Mouse (Mus musculus) left cerebral cortex, adult 2 months (tissue): ENCODE results near the gene Sema7a. TPM values are rescaled to one million over a fixed set of nuclear protein-coding genes. Genes with fewer than 3 reads are reported as not detected.

Experiments used
- DNase-seq, 2 experiments: peaks; one replicate each; pipeline ENCODE4 v3.0.0; 2021 to 2022; ENCODE audit warnings: low spot score in 2 of 2, mixed read lengths in 1 of 2; ENCODE audit errors: extremely low spot score in 1 of 2
- H3K27ac ChIP-seq: fragments of 200-600 bp; 2 replicates; pipeline ENCODE4 v1.8.1; 2022
- H3K4me3 ChIP-seq: fragments of 200-600 bp; 2 replicates; pipeline ENCODE4 v1.8.1; 2022
- CTCF ChIP-seq: fragments of 200-600 bp; IDR thresholded peaks from 2 replicates; pipeline ENCODE4 v1.8.1; 2022; ENCODE audit warnings: antibody characterized with exemption, mild to moderate bottlenecking, moderate library complexity
- intact Hi-C: fragments of 180-260 bp; cut with DNase I; formaldehyde crosslinking; loops from one replicate; pipeline ENCODE4 v1.15.1; 2025
- total RNA-seq, 2 experiments: library from RNA; stranded (reverse); gene quantifications; 2 replicates each; pipeline ENCODE4 v1.2.3; 2021

Sema7a gene
- total RNA-seq, 2 experiments from 2014 or later, result 151 to 160 TPM

- intact Hi-C loops, result no loop called here
- no peak for TF ChIP-seq CTCF
- H3K4me3 ChIP-seq, result 0 out of 2 replicates have a peak overlapping the region, but pooled peaks have one; percentile 6
- DNase-seq, result no peak
- H3K27ac ChIP-seq, result peak overlapping the region; percentile 92
These were observed 12.1 kb downstream of the Sema7a start for GRCm38 (mm10) chr9:57951993-57952392.

- no peak overlapping the region for H3K4me3 ChIP-seq
- TF ChIP-seq CTCF, result no peak
- intact Hi-C loops, result no loop called here
- peak in 1 of 2 experiments; percentile 42 for DNase-seq
- H3K27ac ChIP-seq, result peak overlapping the region; percentile 81
These were observed 15.2 kb downstream of the Sema7a start for GRCm38 (mm10) chr9:57954962-57955744.

- TF ChIP-seq CTCF, result no peak
- intact Hi-C loops, result no loop called here
- no peak for DNase-seq
- H3K27ac ChIP-seq, result peak overlapping the region; percentile 81; the same call in 1 of the 2 replicates
- no peak overlapping the region for H3K4me3 ChIP-seq
These were observed 15.9 kb downstream of the Sema7a start for GRCm38 (mm10) chr9:57955764-57956163.

GRCm38 (mm10) chr9:57956196-57956837 lies 16.4 kb downstream of the Sema7a start:
- TF ChIP-seq CTCF, result no peak
- Histone ChIP-seq H3K27ac (peak overlapping the region; percentile 36; the same call in 1 of the 2 replicates), H3K4me3 (no peak overlapping the region)
- no peak for DNase-seq
- intact Hi-C loops, result no loop called here

- TF ChIP-seq CTCF, result no peak
- intact Hi-C loops, result no loop called here
- DNase-seq, result peak in 1 of 2 experiments; percentile 9
- no peak overlapping the region for H3K27ac ChIP-seq
- no peak overlapping the region for H3K4me3 ChIP-seq
These were observed 16.9 kb downstream of the Sema7a start for GRCm38 (mm10) chr9:57956838-57957236.

- no peak for TF ChIP-seq CTCF
- Histone ChIP-seq H3K27ac (peak overlapping the region; percentile 83), H3K4me3 (no peak overlapping the region)
- DNase-seq, result no peak
- intact Hi-C loops, result no loop called here
These were observed 18.7 kb downstream of the Sema7a start for GRCm38 (mm10) chr9:57958615-57959014.

- intact Hi-C loops, result no loop called here
These were observed 19.5 kb downstream of the Sema7a start for GRCm38 (mm10) chr9:57959399-57959798.

GRCm38 (mm10) chr9:57959886-57960866 lies 20.3 kb downstream of the Sema7a start:
- intact Hi-C loops, result no loop called here
- no peak overlapping the region for H3K4me3 ChIP-seq
- TF ChIP-seq CTCF, result no peak
- DNase-seq, result no peak
- peak overlapping the region; percentile 83 for H3K27ac ChIP-seq

More at GRCm38 (mm10) chr9:57959399-57959798, 19.5 kb downstream of the Sema7a start:
- TF ChIP-seq CTCF, result no peak
- H3K27ac ChIP-seq, result peak overlapping the region; percentile 83
- DNase-seq, result peak in 1 of 2 experiments; percentile 26
- H3K4me3 ChIP-seq, result no peak overlapping the region

- intact Hi-C loops, result no loop called here
- no peak for TF ChIP-seq CTCF
- H3K4me3 ChIP-seq, result no peak overlapping the region
- DNase-seq, result no peak
- H3K27ac ChIP-seq, result peak overlapping the region; percentile 83
These were observed 21.3 kb downstream of the Sema7a start for GRCm38 (mm10) chr9:57961226-57961625.

GRCm38 (mm10) chr9:57961863-57962778 lies 22.2 kb downstream of the Sema7a start:
- Histone ChIP-seq H3K27ac (peak overlapping the region; percentile 83), H3K4me3 (no peak overlapping the region)
- intact Hi-C loops, result no loop called here
- DNase-seq, result no peak
- TF ChIP-seq CTCF, result no peak
